Mouse (Mus musculus): ENCODE results near the gene Cemip2. TPM values are rescaled to one million over a fixed set of nuclear protein-coding genes. Genes with fewer than 3 reads are reported as not detected.
"Not testable (repeated sequence)": the region's sequence is repeated elsewhere in the genome, so short reads cannot be mapped to it uniquely, and the experiment has no call there.

Cemip2 gene
- polyA plus RNA-seq, 1 experiment from 2014 or later = 41.2 TPM

DNA sequence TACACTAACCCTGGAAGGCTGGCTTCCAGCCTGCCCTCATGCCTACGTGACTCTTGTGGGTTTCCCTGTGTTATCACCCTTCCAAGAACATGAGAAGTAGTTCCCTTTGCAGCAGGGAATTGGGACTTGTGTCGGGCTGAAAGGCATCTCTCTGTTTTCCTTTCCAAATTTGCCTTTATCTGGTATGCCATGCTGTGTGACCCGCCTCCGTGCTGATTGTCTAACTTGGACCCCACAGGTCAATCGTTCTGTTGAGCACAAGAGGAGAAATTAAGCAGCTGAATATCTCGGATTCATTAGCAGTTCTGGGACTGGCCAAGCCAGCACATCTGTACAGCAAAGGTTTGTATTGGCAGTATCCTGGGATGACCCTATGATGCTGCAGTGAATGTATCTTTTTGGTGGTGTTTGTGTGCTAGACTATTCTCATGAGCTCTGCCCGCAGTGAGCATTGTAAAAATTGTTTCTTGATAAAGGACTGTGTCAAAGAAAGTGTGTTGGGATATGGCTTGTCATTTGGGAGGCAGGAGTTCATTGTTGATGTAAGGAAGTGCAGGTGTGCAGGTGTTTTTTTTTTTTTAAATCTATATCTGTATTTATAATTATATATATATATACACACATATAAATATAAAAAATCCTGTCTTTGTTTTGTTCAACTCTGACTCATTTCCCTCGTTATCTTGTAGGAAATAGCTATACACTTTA lies 77.4 kb downstream of the Cemip2 start:
- H3K27me3 ChIP-seq = no peaks in the 10 kb centered on the region
- no peak overlapping the region for H3K27ac ChIP-seq
- WGBS = 71% methylated on average over 8 of the region's 8 CpGs
- no peak for ATAC-seq (replicated peaks; ENCODE audit: insufficient number of reproducible peaks, insufficient read depth, low FRiP score, low read depth)
- H3K36me3 ChIP-seq = peaks cover 57% of the 10 kb centered on the region
- H3K9me3 ChIP-seq (replicated peaks) = no peaks in the 10 kb centered on the region
- no peak overlapping the region for H3K4me3 ChIP-seq
- no peak overlapping the region for H3K9ac ChIP-seq
- H3K4me1 ChIP-seq (replicated peaks) = peaks cover 14% of the 10 kb centered on the region
- H3K4me2 ChIP-seq = no peak overlapping the region

DNA sequence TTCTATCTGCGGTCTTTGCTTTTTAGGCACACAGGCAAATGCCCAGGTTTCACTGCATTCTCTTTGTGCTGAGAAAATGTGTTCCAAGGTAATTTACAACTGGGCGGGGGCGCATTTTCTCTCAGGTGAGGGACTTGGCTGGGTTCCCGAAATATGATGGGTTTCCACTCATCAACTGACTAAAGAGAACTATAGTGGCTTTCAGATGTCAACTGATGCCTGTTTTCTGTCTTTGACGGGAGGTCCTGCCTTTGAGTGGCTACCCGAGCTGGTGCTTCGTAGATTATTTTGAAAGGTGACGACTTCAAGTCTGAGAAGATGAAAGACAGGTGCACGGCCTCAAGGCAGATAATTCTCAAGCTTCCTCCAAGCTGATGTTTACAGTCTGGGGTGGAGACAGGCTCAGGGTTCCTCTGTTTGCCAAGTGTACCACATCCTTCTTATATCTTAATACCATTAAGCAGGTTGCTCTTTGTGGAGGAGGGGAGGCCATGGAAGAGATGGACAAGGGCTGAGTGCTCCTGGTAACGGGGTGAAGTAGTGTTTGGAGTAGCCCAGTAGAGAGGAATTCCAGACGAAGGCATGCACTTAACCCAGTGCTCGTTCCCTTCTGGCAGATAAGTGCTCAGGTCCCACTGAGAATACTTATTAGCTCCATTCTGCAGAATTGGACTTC lies 80.8 kb downstream of the Cemip2 start:
- no peak overlapping the region for H3K4me3 ChIP-seq
- no peaks in the 10 kb centered on the region for H3K9me3 ChIP-seq (replicated peaks)
- ATAC-seq (replicated peaks; ENCODE audit: insufficient number of reproducible peaks, insufficient read depth, low FRiP score, low read depth) = peak; percentile 66; the same call in 1 of the 2 replicates
- H3K4me2 ChIP-seq = no peak overlapping the region
- 37% methylated on average over 12 of the region's 12 CpGs for WGBS
- H3K27ac ChIP-seq = peak overlapping the region; percentile 37; the same call in 1 of the 2 replicates
- no peak overlapping the region for H3K9ac ChIP-seq
- no peaks in the 10 kb centered on the region for H3K27me3 ChIP-seq
- peaks cover 14% of the 10 kb centered on the region for H3K4me1 ChIP-seq (replicated peaks)
- H3K36me3 ChIP-seq = peaks cover 41% of the 10 kb centered on the region

DNA sequence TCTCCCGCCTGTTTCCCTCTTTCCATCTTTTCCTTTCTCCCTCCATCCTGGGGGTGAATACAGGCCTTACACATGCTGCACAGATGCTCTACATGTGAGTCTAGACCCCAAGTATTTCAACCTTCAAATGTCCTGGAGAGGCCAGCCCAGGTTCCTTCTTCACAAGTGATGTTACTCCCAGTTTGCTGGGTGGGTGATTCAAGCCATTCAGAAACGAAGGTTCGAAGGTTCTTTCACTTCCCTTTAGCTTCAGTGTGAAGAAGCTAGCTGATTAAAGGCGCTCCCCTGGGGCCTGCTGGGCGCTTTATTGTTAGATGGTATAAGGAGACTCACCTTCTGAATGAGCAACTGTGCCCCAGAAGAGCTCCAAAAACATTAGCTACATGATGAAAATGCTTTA lies 82.0 kb downstream of the Cemip2 start:
- peaks cover 31% of the 10 kb centered on the region for H3K36me3 ChIP-seq
- peaks cover 16% of the 10 kb centered on the region for H3K4me1 ChIP-seq (replicated peaks)
- no peak overlapping the region for H3K4me2 ChIP-seq
- ATAC-seq (replicated peaks; ENCODE audit: insufficient number of reproducible peaks, insufficient read depth, low FRiP score, low read depth) = no peak
- H3K9ac ChIP-seq = no peak overlapping the region
- no peak overlapping the region for H3K27ac ChIP-seq
- H3K4me3 ChIP-seq = no peak overlapping the region
- no peaks in the 10 kb centered on the region for H3K9me3 ChIP-seq (replicated peaks)
- no peaks in the 10 kb centered on the region for H3K27me3 ChIP-seq
- WGBS = 74% methylated on average over 5 of the region's 5 CpGs

DNA sequence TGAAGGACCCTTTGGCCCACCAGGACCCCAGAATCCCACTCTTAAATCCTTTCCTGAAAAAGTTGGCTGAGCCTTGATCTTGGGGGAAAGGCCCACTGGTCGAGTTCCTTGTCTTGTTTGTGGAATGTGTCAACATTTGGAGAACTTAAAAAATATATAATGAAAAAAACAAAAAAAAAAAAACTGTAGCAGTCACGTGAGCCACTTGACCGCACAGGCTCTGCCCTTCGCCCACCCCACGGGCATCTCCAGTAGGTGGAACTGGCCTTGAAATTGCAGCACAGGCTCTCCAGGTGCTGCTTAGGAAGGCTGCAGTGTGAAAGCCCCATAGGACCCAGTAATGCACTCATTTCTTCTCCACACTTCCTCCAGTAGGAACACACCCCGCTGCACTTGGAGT lies 82.8 kb downstream of the Cemip2 start:
- Histone ChIP-seq H3K4me1 (replicated peaks) (peaks cover 22% of the 10 kb centered on the region), H3K4me2 (no peak overlapping the region), H3K36me3 (peaks cover 24% of the 10 kb centered on the region), H3K27ac (no peak overlapping the region), H3K4me3 (no peak overlapping the region), H3K27me3 (no peaks in the 10 kb centered on the region), H3K9me3 (replicated peaks) (no peaks in the 10 kb centered on the region), H3K9ac (no peak overlapping the region)
- ATAC-seq (replicated peaks; ENCODE audit: insufficient number of reproducible peaks, insufficient read depth, low FRiP score, low read depth) = no peak
- WGBS = 89% methylated on average over 6 of the region's 6 CpGs

DNA sequence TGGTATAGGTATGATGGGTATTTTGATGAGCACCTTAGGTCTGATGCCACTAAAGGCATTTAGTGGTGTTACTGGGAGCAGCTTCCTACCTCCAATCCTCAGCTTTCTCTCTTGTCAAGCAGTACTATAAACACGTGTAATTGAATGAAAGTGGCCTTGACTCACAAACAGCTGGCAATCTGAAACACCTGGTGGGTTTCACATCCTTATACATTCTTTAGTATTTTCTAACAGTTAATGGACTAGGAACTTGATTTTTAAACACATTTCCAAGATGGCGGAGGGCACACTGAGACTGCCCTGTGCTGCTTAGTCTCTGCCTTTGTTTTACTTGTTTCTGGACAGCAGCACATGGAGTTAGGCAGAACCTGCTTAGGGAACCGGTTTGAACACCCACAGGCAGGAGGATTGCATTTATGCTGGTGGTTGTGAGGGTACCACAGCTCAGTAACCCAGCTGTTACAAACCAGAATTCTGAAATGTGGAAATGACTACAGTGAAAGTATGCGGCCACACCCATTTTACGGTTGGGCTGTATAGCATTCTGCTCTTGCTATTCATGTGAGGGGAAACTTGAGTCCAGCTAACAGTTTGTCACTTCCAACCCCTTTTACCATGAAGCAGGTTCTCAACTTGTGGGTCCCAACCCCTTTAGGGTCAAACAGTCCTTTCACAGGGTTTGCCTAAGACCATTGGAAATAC lies 84.3 kb downstream of the Cemip2 start:
- no peak for ATAC-seq (replicated peaks; ENCODE audit: insufficient number of reproducible peaks, insufficient read depth, low FRiP score, low read depth)
- H3K36me3 ChIP-seq = peaks cover 9% of the 10 kb centered on the region
- H3K9me3 ChIP-seq (replicated peaks) = no peaks in the 10 kb centered on the region
- H3K9ac ChIP-seq = no peak overlapping the region
- peaks cover 24% of the 10 kb centered on the region for H3K4me1 ChIP-seq (replicated peaks)
- no peak overlapping the region for H3K4me2 ChIP-seq
- no peak overlapping the region for H3K4me3 ChIP-seq
- no peaks in the 10 kb centered on the region for H3K27me3 ChIP-seq
- WGBS = 81% methylated on average over 5 of the region's 5 CpGs
- no peak overlapping the region for H3K27ac ChIP-seq

DNA sequence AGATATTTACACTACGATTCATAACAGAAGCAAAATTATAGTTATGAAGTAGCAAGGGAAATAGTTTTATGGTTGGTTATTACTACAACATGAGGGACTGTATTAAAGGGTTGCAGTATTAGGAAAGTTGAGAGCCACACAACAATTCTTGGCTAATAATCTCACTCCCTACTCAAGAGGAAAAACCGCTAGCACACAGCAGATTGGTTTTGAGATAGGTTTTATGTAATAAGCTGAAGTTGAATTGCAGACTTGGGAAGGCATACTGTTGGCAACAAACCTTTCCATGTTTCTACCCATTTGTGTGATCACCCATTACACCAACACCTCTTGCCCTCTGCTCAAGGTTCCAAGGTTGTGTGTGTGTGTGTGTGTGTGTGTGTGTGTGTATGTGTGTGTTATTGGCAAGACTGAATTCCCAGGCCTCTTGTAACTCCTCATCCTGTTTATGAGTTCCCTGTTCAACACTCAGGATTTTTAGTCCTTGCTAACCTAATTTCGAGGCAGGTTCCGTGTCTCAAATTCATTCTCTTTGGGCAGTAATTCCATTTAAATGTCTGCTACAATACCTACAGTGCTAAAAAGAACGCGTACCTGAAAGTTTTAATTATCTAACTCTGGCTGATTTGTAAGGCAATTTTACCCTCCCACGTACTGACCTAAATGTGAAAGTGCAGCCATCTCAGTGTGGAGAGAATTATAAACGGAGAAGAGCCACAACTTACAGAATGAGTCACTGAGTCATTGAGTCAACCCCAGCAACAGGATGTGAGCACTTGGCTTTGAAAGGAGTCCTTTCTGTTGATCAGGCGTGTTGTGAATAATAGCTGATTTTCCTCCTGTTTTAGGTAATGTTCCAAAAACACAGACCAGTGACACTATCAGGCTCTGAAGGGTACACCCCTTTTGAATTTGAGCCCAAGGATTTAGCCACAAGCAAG lies 85.1 kb downstream of the Cemip2 start:
- Histone ChIP-seq H3K9ac (no peak overlapping the region), H3K27ac (no peak overlapping the region), H3K27me3 (no peaks in the 10 kb centered on the region), H3K9me3 (replicated peaks) (no peaks in the 10 kb centered on the region), H3K4me3 (no peak overlapping the region), H3K36me3 (peaks cover 6% of the 10 kb centered on the region), H3K4me2 (no peak overlapping the region), H3K4me1 (replicated peaks) (peaks cover 24% of the 10 kb centered on the region)
- whole genome bisulfite sequencing = 79% methylated on average over 9 of the region's 9 CpGs
- no peak for ATAC-seq (replicated peaks; ENCODE audit: insufficient number of reproducible peaks, insufficient read depth, low FRiP score, low read depth)

DNA sequence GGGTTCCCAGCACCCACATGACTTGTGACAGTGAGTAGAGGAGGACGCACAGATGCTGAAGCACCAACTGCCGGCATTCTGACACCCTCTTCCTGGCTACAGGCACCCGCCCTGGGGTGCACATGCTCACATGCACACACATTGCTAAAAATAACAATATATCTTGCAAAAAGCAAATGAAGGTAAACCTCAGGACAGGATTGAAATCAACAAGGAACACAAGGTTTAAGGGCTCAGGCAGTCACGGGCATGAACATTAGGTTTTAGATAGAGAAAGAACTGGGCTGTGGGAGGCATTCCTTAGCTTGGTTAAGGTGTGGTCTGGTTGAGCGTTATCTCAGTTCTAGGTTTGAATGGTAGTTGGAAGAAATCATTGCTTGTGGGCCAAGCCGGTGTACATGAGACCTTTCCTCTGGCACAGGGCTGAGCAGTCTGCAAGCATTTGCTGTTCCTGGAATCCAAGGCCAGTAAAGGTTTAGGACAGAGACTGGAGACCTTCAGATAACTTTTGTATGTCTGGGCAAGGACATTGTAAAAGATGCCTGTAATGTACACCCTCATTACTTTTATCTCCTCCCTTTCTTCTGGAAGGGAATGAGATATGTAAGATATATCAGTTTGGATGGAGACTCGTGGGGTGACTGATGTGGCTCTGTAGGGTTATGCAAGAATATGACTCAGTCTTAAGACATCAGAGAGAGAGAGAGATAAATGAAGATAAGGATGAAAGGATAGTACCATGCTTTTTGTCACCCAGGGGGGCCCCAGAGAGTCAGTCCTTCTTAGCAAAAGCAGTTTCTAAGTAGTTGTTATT lies 87.3 kb downstream of the Cemip2 start:
- Histone ChIP-seq H3K36me3 (peaks cover 6% of the 10 kb centered on the region), H3K4me3 (no peak overlapping the region), H3K9me3 (replicated peaks) (no peaks in the 10 kb centered on the region), H3K4me2 (no peak overlapping the region), H3K4me1 (replicated peaks) (peaks cover 12% of the 10 kb centered on the region), H3K9ac (no peak overlapping the region), H3K27ac (peak overlapping the region; percentile 21; the same call in 1 of the 2 replicates), H3K27me3 (no peaks in the 10 kb centered on the region)
- WGBS = 57% methylated on average over 7 of the region's 7 CpGs
- ATAC-seq (replicated peaks; ENCODE audit: insufficient number of reproducible peaks, insufficient read depth, low FRiP score, low read depth) = no peak

DNA sequence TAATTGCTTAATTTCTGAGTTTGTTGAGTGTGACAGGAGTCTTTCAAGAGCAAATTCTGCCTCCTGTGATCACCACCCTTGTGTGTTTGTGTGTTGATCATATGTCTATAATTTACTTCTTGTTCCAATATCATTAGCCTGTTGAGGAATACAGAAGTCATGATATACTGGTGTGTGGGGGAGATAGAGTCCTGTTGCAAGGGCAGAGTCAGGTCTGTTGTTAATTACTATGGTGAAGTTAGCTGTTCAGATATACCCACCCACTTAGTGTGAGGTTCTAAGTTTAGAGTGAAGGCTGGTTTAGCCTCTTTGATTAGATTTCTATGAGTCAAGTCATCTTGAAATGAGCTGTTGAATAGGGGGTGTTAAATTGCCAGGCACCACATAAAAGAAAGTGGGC lies 88.0 kb downstream of the Cemip2 start:
- Histone ChIP-seq H3K9ac (no peak overlapping the region), H3K36me3 (peaks cover 4% of the 10 kb centered on the region), H3K27ac (no peak overlapping the region), H3K4me2 (no peak overlapping the region), H3K9me3 (replicated peaks) (no peaks in the 10 kb centered on the region), H3K27me3 (no peaks in the 10 kb centered on the region), H3K4me3 (no peak overlapping the region), H3K4me1 (replicated peaks) (peaks cover 12% of the 10 kb centered on the region)
- no peak for ATAC-seq (replicated peaks; ENCODE audit: insufficient number of reproducible peaks, insufficient read depth, low FRiP score, low read depth)

DNA sequence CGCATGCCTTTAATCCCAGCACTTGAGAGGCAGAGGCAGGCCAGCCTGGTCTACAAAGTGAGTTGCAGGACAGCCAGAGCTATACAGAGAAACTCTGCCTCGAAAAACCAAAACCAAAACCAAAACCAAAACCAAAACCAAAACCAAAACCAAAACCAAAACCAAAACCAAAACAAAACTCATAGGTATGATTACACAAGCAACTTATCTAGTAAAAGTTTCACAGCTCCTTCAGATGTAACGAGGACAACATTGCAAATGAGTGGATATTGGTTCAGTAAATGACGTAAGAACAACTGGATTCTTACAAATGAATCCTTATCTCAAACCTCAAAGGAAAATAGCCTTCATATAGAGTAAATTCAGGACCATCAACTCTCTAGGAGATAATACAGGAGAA lies 88.6 kb downstream of the Cemip2 start:
- peaks cover 12% of the 10 kb centered on the region for H3K4me1 ChIP-seq (replicated peaks)
- ATAC-seq (replicated peaks; ENCODE audit: insufficient number of reproducible peaks, insufficient read depth, low FRiP score, low read depth); H3K4me2 ChIP-seq; H3K9ac ChIP-seq; H3K27ac ChIP-seq; H3K36me3 ChIP-seq; H3K27me3 ChIP-seq; H3K9me3 ChIP-seq (replicated peaks); H3K4me3 ChIP-seq: not testable (repeated sequence)
- 91% methylated on average over 4 of the region's 4 CpGs for whole genome bisulfite sequencing

DNA sequence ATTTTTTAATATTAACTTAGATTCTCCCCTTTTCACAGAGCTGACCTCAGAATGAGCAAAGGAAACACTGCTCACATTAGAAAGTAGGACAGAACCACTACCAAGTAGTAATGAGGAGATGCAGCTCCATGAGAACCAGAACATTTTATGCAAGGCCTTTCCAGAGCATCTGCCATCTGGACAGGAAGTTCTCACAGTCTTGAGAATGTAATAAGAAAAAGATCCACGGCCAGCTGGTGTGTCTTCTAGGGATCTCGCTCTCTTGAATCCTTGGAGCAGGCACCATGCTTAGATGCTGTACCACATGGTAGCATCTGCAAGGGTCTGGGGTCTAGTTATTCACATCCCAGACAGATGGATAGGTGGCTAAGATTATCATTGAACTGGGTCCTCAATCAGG lies 90.3 kb downstream of the Cemip2 start:
- Histone ChIP-seq H3K27me3 (no peaks in the 10 kb centered on the region), H3K27ac (no peak overlapping the region), H3K4me2 (no peak overlapping the region), H3K4me3 (no peak overlapping the region), H3K9me3 (replicated peaks) (no peaks in the 10 kb centered on the region), H3K9ac (no peak overlapping the region), H3K36me3 (no peaks in the 10 kb centered on the region), H3K4me1 (replicated peaks) (peaks cover 12% of the 10 kb centered on the region)
- WGBS = 64% methylated on average over 2 of the region's 2 CpGs
- no peak for ATAC-seq (replicated peaks; ENCODE audit: insufficient number of reproducible peaks, insufficient read depth, low FRiP score, low read depth)
